22 mouse cellular contexts compared by ENCODE assay signal in genomic region chr3:106493882-106494281, GRCm38 (mm10). TPM values are rescaled to one million over a fixed set of nuclear protein-coding genes. Genes with fewer than 3 reads are reported as not detected.
DNase-seq lines count a peak whose midpoint lies in the region; ATAC-seq and TF ChIP-seq lines count a peak whose summit lies in the region.
"Had no signal": no experiment of that assay in that cellular context is flagged by ENCODE, and none has a peak within 500 bp of the region (broad histone marks: within the 10 kb centered on the region; RNA-seq: fewer than 3 reads in every experiment).

No protein-coding gene starts in this region.

- H3K9ac ChIP-seq in heart, embryonic 11.5 days (ENCODE audit: low read depth, low read length), result no peak overlapping the region
- no peak overlapping the region for H3K9ac ChIP-seq in heart, adult 2 months (ENCODE audit: low read depth, low read length)
- H3K9ac ChIP-seq in lung, embryonic 16.5 days (ENCODE audit: low read length), result no peak overlapping the region
- no peak overlapping the region for H3K9ac ChIP-seq in heart, postnatal 0 days (replicated peaks; ENCODE audit: low read depth, low read length)
- no peak overlapping the region for H3K9ac ChIP-seq in stomach, postnatal 0 days (ENCODE audit: low read length)
- H3K9ac ChIP-seq: hindbrain, embryonic 13.5 days; liver, embryonic 15.5 days had no signal

- no peaks in the 10 kb centered on the region for H3K27me3 ChIP-seq in heart, embryonic 11.5 days (ENCODE audit: control insufficient read depth, insufficient read depth, low read length)
- H3K27me3 ChIP-seq in heart, adult 2 months (ENCODE audit: control insufficient read depth, insufficient read depth, low read length), result no peaks in the 10 kb centered on the region
- H3K27me3 ChIP-seq in lung, embryonic 16.5 days (ENCODE audit: control insufficient read depth, insufficient read depth, low read depth, low read length), result no peaks in the 10 kb centered on the region
- H3K27me3 ChIP-seq in heart, postnatal 0 days (ENCODE audit: control insufficient read depth, insufficient read depth, low read length), result no peaks in the 10 kb centered on the region
- H3K27me3 ChIP-seq in small intestine, adult 2 months (ENCODE audit: control insufficient read depth, insufficient read depth, low read length), result no peaks in the 10 kb centered on the region
- H3K27me3 ChIP-seq in stomach, postnatal 0 days (ENCODE audit: control insufficient read depth, insufficient read depth, low read length), result no peaks in the 10 kb centered on the region
- H3K27me3 ChIP-seq: hindbrain, embryonic 13.5 days; liver, embryonic 15.5 days had no signal

- H3K4me1 ChIP-seq in heart, embryonic 11.5 days (ENCODE audit: control insufficient read depth, insufficient read depth, low read length), result peaks cover 9% of the 10 kb centered on the region; the same call in 1 of the 2 replicates
- peaks cover 9% of the 10 kb centered on the region for H3K4me1 ChIP-seq in heart, adult 2 months (ENCODE audit: control insufficient read depth, insufficient read depth, low read length)
- peaks cover 14% of the 10 kb centered on the region; the same call in 1 of the 2 replicates for H3K4me1 ChIP-seq in lung, embryonic 16.5 days (replicated peaks; ENCODE audit: control insufficient read depth, insufficient read depth, low read length)
- peaks cover 18% of the 10 kb centered on the region; the same call in 1 of the 2 replicates for H3K4me1 ChIP-seq in heart, postnatal 0 days (ENCODE audit: control insufficient read depth, insufficient read depth)
- H3K4me1 ChIP-seq in small intestine, adult 2 months (ENCODE audit: control insufficient read depth, insufficient read depth, insufficient read length, low read length), result peaks cover 31% of the 10 kb centered on the region
- peaks cover 5% of the 10 kb centered on the region for H3K4me1 ChIP-seq in stomach, postnatal 0 days (replicated peaks; ENCODE audit: control insufficient read depth, insufficient read depth)
- H3K4me1 ChIP-seq: forebrain, embryonic 10.5 days; hindbrain, embryonic 13.5 days; limb, embryonic 10.5 days had no signal

- no peaks in the 10 kb centered on the region for H3K79me2 ChIP-seq in heart, adult 2 months (replicated peaks; ENCODE audit: control insufficient read depth, insufficient read depth, low read length)

- no peak overlapping the region for H3K4me3 ChIP-seq in heart, embryonic 11.5 days (ENCODE audit: low read depth, low read length)
- no peak overlapping the region for H3K4me3 ChIP-seq in heart, adult 2 months
- no peak overlapping the region for H3K4me3 ChIP-seq in lung, embryonic 16.5 days (ENCODE audit: low read length)
- no peak overlapping the region for H3K4me3 ChIP-seq in heart, postnatal 0 days (ENCODE audit: low read depth, low read length)
- H3K4me3 ChIP-seq in small intestine, adult 2 months (ENCODE audit: low read depth, low read length), result no peak overlapping the region
- no peak overlapping the region for H3K4me3 ChIP-seq in stomach, postnatal 0 days (ENCODE audit: low read depth, low read length)
- H3K4me3 ChIP-seq: forebrain, embryonic 10.5 days; hindbrain, embryonic 13.5 days; layer of hippocampus, adult 2 months; limb, embryonic 10.5 days; liver, embryonic 15.5 days had no signal

- WGBS in heart, embryonic 11.5 days (ENCODE audit: insufficient replicate concordance), result 60% methylated on average over 3 of the region's 3 CpGs
- WGBS in heart, adult 2 months, result 35% methylated on average over 3 of the region's 3 CpGs
- 74% methylated on average over 3 of the region's 3 CpGs for WGBS in lung, embryonic 16.5 days
- WGBS in heart, postnatal 0 days, result 39% methylated on average over 3 of the region's 3 CpGs
- WGBS in small intestine, adult 2 months, result 30% methylated on average over 3 of the region's 3 CpGs
- WGBS in stomach, postnatal 0 days, result 79% methylated on average over 3 of the region's 3 CpGs

- H3K4me2 ChIP-seq in heart, embryonic 11.5 days, result no peak overlapping the region
- no peak overlapping the region for H3K4me2 ChIP-seq in lung, embryonic 16.5 days (ENCODE audit: low read depth, low read length)
- no peak overlapping the region for H3K4me2 ChIP-seq in heart, postnatal 0 days (ENCODE audit: low read depth, low read length)
- no peak overlapping the region for H3K4me2 ChIP-seq in stomach, postnatal 0 days (replicated peaks; ENCODE audit: low read depth)
- H3K4me2 ChIP-seq: hindbrain, embryonic 13.5 days had no signal

- H3K27ac ChIP-seq in heart, embryonic 11.5 days (ENCODE audit: low read depth, low read length), result peak overlapping the region; percentile 46
- no peak overlapping the region for H3K27ac ChIP-seq in heart, adult 2 months
- H3K27ac ChIP-seq in lung, embryonic 16.5 days (ENCODE audit: low read length), result peak overlapping the region; percentile 0; the same call in 1 of the 2 replicates
- H3K27ac ChIP-seq in heart, postnatal 0 days (ENCODE audit: low read depth), result peak overlapping the region; percentile 17; the same call in 1 of the 2 replicates
- H3K27ac ChIP-seq in small intestine, adult 2 months (ENCODE audit: insufficient read depth, low read depth, low read length), result peak overlapping the region; percentile 41; the same call in 1 of the 2 replicates
- no peak overlapping the region for H3K27ac ChIP-seq in stomach, postnatal 0 days (replicated peaks)
- H3K27ac ChIP-seq: forebrain, embryonic 10.5 days; hindbrain, embryonic 13.5 days; layer of hippocampus, adult 2 months; limb, embryonic 10.5 days; liver, embryonic 15.5 days had no signal

- no peak for TF ChIP-seq EP300 in heart, adult 2 months (IDR thresholded peaks at IDR 0.05; ENCODE audit: insufficient read depth, low read depth, low read length)
- TF ChIP-seq EP300 in heart, postnatal 0 days (IDR thresholded peaks at IDR 0.05; ENCODE audit: low read depth), result no peak
- no peak for TF ChIP-seq EP300 in stomach, postnatal 0 days (optimal IDR thresholded peaks at IDR 0.05)

- TF ChIP-seq CTCF in heart, adult 2 months (IDR thresholded peaks at IDR 0.05), result no peak
- no peak for TF ChIP-seq CTCF in heart, postnatal 0 days (IDR thresholded peaks at IDR 0.05; ENCODE audit: low read depth)
- TF ChIP-seq CTCF in small intestine, adult 2 months (IDR thresholded peaks at IDR 0.05; ENCODE audit: extremely low read depth, insufficient read length, insufficient replicate concordance, low read depth, low read length), result no peak
- TF ChIP-seq CTCF in stomach, postnatal 0 days (IDR thresholded peaks at IDR 0.05; ENCODE audit: low read depth), result no peak

- TF ChIP-seq POLR2A in heart, adult 2 months (IDR thresholded peaks at IDR 0.05; ENCODE audit: insufficient read depth, low read depth, low read length), result no peak
- no peak for TF ChIP-seq POLR2A in small intestine, adult 2 months (IDR thresholded peaks at IDR 0.05; ENCODE audit: low read depth, low read length)

- H3K9me3 ChIP-seq in heart, embryonic 11.5 days (replicated peaks; ENCODE audit: control insufficient read depth, low read length), result no peaks in the 10 kb centered on the region
- no peaks in the 10 kb centered on the region for H3K9me3 ChIP-seq in lung, embryonic 16.5 days (ENCODE audit: control insufficient read depth, low read length)
- no peaks in the 10 kb centered on the region for H3K9me3 ChIP-seq in heart, postnatal 0 days (replicated peaks; ENCODE audit: control insufficient read depth, low read length)
- H3K9me3 ChIP-seq in stomach, postnatal 0 days (ENCODE audit: control insufficient read depth, low read length), result no peaks in the 10 kb centered on the region
- H3K9me3 ChIP-seq: forebrain, embryonic 10.5 days; hindbrain, embryonic 13.5 days; limb, embryonic 10.5 days; liver, embryonic 15.5 days had no signal

- no peak; the same call in 1 of the 2 replicates for ATAC-seq in heart, embryonic 11.5 days (replicated peaks; ENCODE audit: insufficient number of reproducible peaks, low FRiP score, low TSS enrichment)
- no peak for ATAC-seq in lung, embryonic 16.5 days (ENCODE audit: low read depth)
- no peak for ATAC-seq in heart, postnatal 0 days (ENCODE audit: insufficient read depth, low read depth)
- no peak for ATAC-seq in stomach, postnatal 0 days (ENCODE audit: low FRiP score, low TSS enrichment)
- ATAC-seq: forebrain, embryonic 16.5 days had no signal

- DNase-seq in heart, adult 2 months, result no peak
- DNase-seq in lung, postnatal 36 days, result no peak
- no peak for DNase-seq in heart, postnatal 0 days (ENCODE audit: low spot score)
- no peak for DNase-seq in thymus, adult 18-20 months
- no peak for DNase-seq in stomach, postnatal 0 days (ENCODE audit: low spot score)
- DNase-seq: adrenal gland, adult 2 months; cerebellum, adult 11-12 months; gastrocnemius, postnatal 10 days; kidney, adult 9 months; kidney, postnatal 25 days; lung, postnatal 4 days; midbrain, embryonic 14.5 days; thymus, postnatal 4 days had no signal

- intact Hi-C loops in heart, adult 2 months (cut with DNase I), result no loop called here

- H3K36me3 ChIP-seq in heart, embryonic 11.5 days (ENCODE audit: control insufficient read depth, insufficient read depth, low read length), result no peaks in the 10 kb centered on the region
- H3K36me3 ChIP-seq in heart, adult 2 months (ENCODE audit: control insufficient read depth, insufficient read depth, low read length), result no peaks in the 10 kb centered on the region
- H3K36me3 ChIP-seq in lung, embryonic 16.5 days (ENCODE audit: control insufficient read depth, insufficient read depth, low read length), result no peaks in the 10 kb centered on the region
- no peaks in the 10 kb centered on the region for H3K36me3 ChIP-seq in heart, postnatal 0 days (replicated peaks; ENCODE audit: control insufficient read depth, insufficient read depth, low read length)
- peaks cover 37% of the 10 kb centered on the region for H3K36me3 ChIP-seq in small intestine, adult 2 months (ENCODE audit: control insufficient read depth, insufficient read depth, low read length)
- no peaks in the 10 kb centered on the region for H3K36me3 ChIP-seq in stomach, postnatal 0 days (ENCODE audit: control insufficient read depth, insufficient read depth, low read length)
- H3K36me3 ChIP-seq: hindbrain, embryonic 13.5 days; limb, embryonic 10.5 days had no signal

RNA-seq across cellular contexts. Expression of gene Dennd2d, which starts 11.7 kb away (rescaled TPM):
- polyA plus RNA-seq in heart, embryonic 11.5 days (2014; fragmentation: Nextera tagmentation; extraction: Ambion mirVana), result 2.0 and 2.8 TPM in 2 replicates
- total RNA-seq in heart, adult 2 months (2021), result under 1 TPM; 0.45 to 0.57 TPM
- 0.91 and 1.9 TPM in 2 replicates for polyA plus RNA-seq in heart, adult 2 months (2012; rRNA removed)
- polyA plus RNA-seq in lung, embryonic 16.5 days (2015; fragmentation: Nextera tagmentation; extraction: Ambion mirVana), result 14.8 and 17.0 TPM in 2 replicates
- total RNA-seq in heart, postnatal 0 days (2014; rRNA removed; ENCODE audit: low replicate concordance), result 3.6 and 4.2 TPM in 2 replicates
- 0.96 and 1.3 TPM in 2 replicates for polyA plus RNA-seq in heart, postnatal 0 days (2015; fragmentation: Nextera tagmentation; extraction: Ambion mirVana)
- 9.1 and 16.7 TPM in 2 replicates for polyA plus RNA-seq in small intestine, adult 2 months (2012; rRNA removed)
- polyA plus RNA-seq in stomach, postnatal 0 days (2015; fragmentation: Nextera tagmentation; extraction: Ambion mirVana), result 27.7 and 31.4 TPM in 2 replicates

RNA-seq across cellular contexts. Expression of gene Dram2, which starts 53.7 kb away (rescaled TPM):
- 59.7 and 64.9 TPM in 2 replicates for polyA plus RNA-seq in heart, embryonic 11.5 days (2014; fragmentation: Nextera tagmentation; extraction: Ambion mirVana)
- 100 to 1,000 TPM in 1 of 2 experiments, 10 to 100 TPM in 1; 94.7 to 109 TPM for total RNA-seq in heart, adult 2 months (2021)
- polyA plus RNA-seq in heart, adult 2 months (2012; rRNA removed), result 64.5 and 162 TPM in 2 replicates
- polyA plus RNA-seq in lung, embryonic 16.5 days (2015; fragmentation: Nextera tagmentation; extraction: Ambion mirVana), result 91.8 and 98.3 TPM in 2 replicates
- 107 and 116 TPM in 2 replicates for total RNA-seq in heart, postnatal 0 days (2014; rRNA removed; ENCODE audit: low replicate concordance)
- 93.5 and 94.9 TPM in 2 replicates for polyA plus RNA-seq in heart, postnatal 0 days (2015; fragmentation: Nextera tagmentation; extraction: Ambion mirVana)
- 12.9 and 21.5 TPM in 2 replicates for polyA plus RNA-seq in small intestine, adult 2 months (2012; rRNA removed)
- polyA plus RNA-seq in stomach, postnatal 0 days (2015; fragmentation: Nextera tagmentation; extraction: Ambion mirVana), result 89.1 and 90.2 TPM in 2 replicates

RNA-seq across cellular contexts. Expression of gene Cept1, which starts 53.7 kb away (rescaled TPM):
- 34.8 and 35.5 TPM in 2 replicates for polyA plus RNA-seq in heart, embryonic 11.5 days (2014; fragmentation: Nextera tagmentation; extraction: Ambion mirVana)
- total RNA-seq in heart, adult 2 months (2021), result 10 to 100 TPM; 19.3 to 22.1 TPM
- polyA plus RNA-seq in heart, adult 2 months (2012; rRNA removed), result 10.5 and 23.5 TPM in 2 replicates
- polyA plus RNA-seq in lung, embryonic 16.5 days (2015; fragmentation: Nextera tagmentation; extraction: Ambion mirVana), result 69.2 and 74.8 TPM in 2 replicates
- total RNA-seq in heart, postnatal 0 days (2014; rRNA removed; ENCODE audit: low replicate concordance), result 29.3 and 43.5 TPM in 2 replicates
- polyA plus RNA-seq in heart, postnatal 0 days (2015; fragmentation: Nextera tagmentation; extraction: Ambion mirVana), result 21.2 and 24.2 TPM in 2 replicates
- 3.9 and 13.2 TPM in 2 replicates for polyA plus RNA-seq in small intestine, adult 2 months (2012; rRNA removed)
- 68.9 and 69.3 TPM in 2 replicates for polyA plus RNA-seq in stomach, postnatal 0 days (2015; fragmentation: Nextera tagmentation; extraction: Ambion mirVana)

Comparison
In these comparisons a context has a peak if more than half of its experiments do, and no peak if none do; other contexts are left out.
1. H3K27ac ChIP-seq: peak in heart, embryonic 11.5 days (single experiment), lung, embryonic 16.5 days (single experiment), heart, postnatal 0 days (single experiment) and small intestine, adult 2 months (single experiment); none in heart, adult 2 months (single experiment) and stomach, postnatal 0 days (single experiment).